Mouse (Mus musculus) forebrain, embryonic 15.5 days (tissue): ENCODE results near the gene Cryga. TPM values are rescaled to one million over a fixed set of nuclear protein-coding genes. Genes with fewer than 3 reads are reported as not detected.

Source experiments
- ATAC-seq: fragments of 200-750 bp; cut with Nextera tagmentation; replicated peaks from 2 replicates; pipeline ENCODE4 v1.8.0; 2017; ENCODE audit warnings: mild to moderate bottlenecking, moderate TSS enrichment, moderate library complexity
- H3K27ac ChIP-seq: fragments of 300-500 bp; sonication (generic); replicated peaks from 2 replicates; pipeline ENCODE4 v1.5.1; 2015; ENCODE audit warnings: mild to moderate bottlenecking, inconsistent platforms
- H3K27me3 ChIP-seq: fragments of 300-500 bp; sonication (generic); 2 replicates; pipeline ENCODE4 v1.6.1; 2015; ENCODE audit warnings: inconsistent platforms
- H3K36me3 ChIP-seq: fragments of 300-500 bp; sonication (generic); 2 replicates; pipeline ENCODE4 v1.6.1; 2015; ENCODE audit warnings: mild to moderate bottlenecking, inconsistent platforms
- H3K4me1 ChIP-seq: fragments of 300-500 bp; sonication (generic); 2 replicates; pipeline ENCODE4 v1.6.1; 2015; ENCODE audit warnings: inconsistent platforms
- H3K4me2 ChIP-seq: fragments of 300-500 bp; sonication (generic); replicated peaks from 2 replicates; pipeline ENCODE4 v1.6.1; 2015; ENCODE audit warnings: mild to moderate bottlenecking, inconsistent platforms
- H3K4me3 ChIP-seq: fragments of 300-500 bp; sonication (generic); 2 replicates; pipeline ENCODE4 v1.5.1; 2015; ENCODE audit warnings: mild to moderate bottlenecking, inconsistent platforms
- H3K9ac ChIP-seq: fragments of 300-500 bp; sonication (generic); replicated peaks from 2 replicates; pipeline ENCODE4 v1.6.1; 2015; ENCODE audit warnings: mild to moderate bottlenecking, inconsistent platforms
- H3K9me3 ChIP-seq: fragments of 300-500 bp; sonication (generic); 2 replicates; pipeline ENCODE4 v1.6.1; 2016; ENCODE audit warnings: inconsistent platforms
- WGBS: fragments of 180-500 bp; shearing (Covaris S2); methylation state at CpG from one replicate; pipeline ENCODE4 v1.1.7; 2015; ENCODE audit warnings: mixed read lengths; 5-methylcytosine and 5-hydroxymethylcytosine counted together
- polyA plus RNA-seq: library from polyadenylated mRNA; unstranded; fragments of >200 nt; fragmentation: Nextera tagmentation; extraction: Ambion mirVana; gene quantifications from 2 replicates; pipeline ENCODE4 v1.2.1, GENCODE M21; 2015

Cryga gene
- polyA plus RNA-seq, 1 experiment from 2014 or later, result not detected

DNA sequence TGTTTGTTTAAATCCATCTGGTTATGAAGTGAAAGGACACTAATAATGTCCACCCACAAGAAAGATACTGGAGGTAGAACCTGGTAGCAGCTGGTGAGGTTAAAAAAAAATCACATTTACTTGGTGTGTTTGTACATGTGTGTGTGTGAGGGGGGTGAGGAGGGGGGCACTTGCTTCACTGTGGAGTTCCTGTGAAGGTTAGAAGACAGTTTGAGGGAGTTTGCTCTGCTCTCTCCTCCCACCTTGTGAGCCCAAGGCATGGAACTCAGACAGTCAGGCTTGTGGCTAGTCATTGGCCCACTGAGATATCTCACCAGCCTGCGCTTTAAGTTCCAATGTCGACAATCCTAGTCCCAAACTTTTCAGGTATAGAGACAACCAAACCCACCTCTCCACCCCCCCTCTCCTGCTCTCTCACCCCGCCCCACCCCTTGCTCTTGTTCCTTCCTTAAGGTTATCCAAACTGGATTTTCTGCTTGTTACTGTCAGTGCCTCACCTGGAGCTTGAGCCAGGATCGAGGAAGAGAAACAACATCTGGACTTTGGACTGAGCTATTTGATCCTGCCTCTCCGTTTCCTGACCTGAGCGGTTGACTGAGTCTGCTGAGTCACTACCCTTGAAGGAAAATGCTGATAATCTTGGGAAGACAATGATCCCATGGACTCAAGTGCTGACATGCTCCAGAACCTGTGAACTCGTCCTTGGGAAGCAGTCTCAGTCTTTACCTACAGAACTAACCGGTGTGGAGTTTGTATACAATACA, 15.2 kb upstream of the Cryga start:
- no peaks in the 10 kb centered on the region for H3K4me1 ChIP-seq
- ATAC-seq, result no peak
- no peaks in the 10 kb centered on the region for H3K9me3 ChIP-seq
- H3K4me2 ChIP-seq, result no peak overlapping the region
- no peaks in the 10 kb centered on the region for H3K36me3 ChIP-seq
- H3K9ac ChIP-seq, result no peak overlapping the region
- no peak overlapping the region for H3K27ac ChIP-seq
- H3K27me3 ChIP-seq, result no peaks in the 10 kb centered on the region
- H3K4me3 ChIP-seq, result no peak overlapping the region
- 85% methylated on average over 8 of the region's 8 CpGs for WGBS

GRCm38 (mm10) chr1:65113536-65114172, 10.5 kb upstream of the Cryga start:
- no peaks in the 10 kb centered on the region for H3K27me3 ChIP-seq
- no peaks in the 10 kb centered on the region for H3K4me1 ChIP-seq
- no peak overlapping the region for H3K4me3 ChIP-seq
- WGBS, result 93% methylated on average over 5 of the region's 5 CpGs
- ATAC-seq, result no peak
- H3K27ac ChIP-seq, result no peak overlapping the region
- no peaks in the 10 kb centered on the region for H3K9me3 ChIP-seq
- no peaks in the 10 kb centered on the region for H3K36me3 ChIP-seq
- no peak overlapping the region for H3K4me2 ChIP-seq
- H3K9ac ChIP-seq, result no peak overlapping the region

- H3K9me3 ChIP-seq, result no peaks in the 10 kb centered on the region
- H3K9ac ChIP-seq, result no peak overlapping the region
- WGBS, result 73% methylated on average over 14 of the region's 14 CpGs
- no peaks in the 10 kb centered on the region for H3K27me3 ChIP-seq
- H3K36me3 ChIP-seq, result no peaks in the 10 kb centered on the region
- H3K4me2 ChIP-seq, result no peak overlapping the region; the same call in 1 of the 2 replicates
- H3K4me1 ChIP-seq, result no peaks in the 10 kb centered on the region
- no peak for ATAC-seq
- H3K4me3 ChIP-seq, result no peak overlapping the region
- no peak overlapping the region for H3K27ac ChIP-seq
Measured at GRCm38 (mm10) chr1:65112807-65113196, 9.6 kb upstream of the Cryga start.

GRCm38 (mm10) chr1:65112031-65112806, 9.0 kb upstream of the Cryga start:
- 13% methylated on average over 8 of the region's 8 CpGs for WGBS
- H3K4me1 ChIP-seq, result no peaks in the 10 kb centered on the region
- H3K27me3 ChIP-seq, result no peaks in the 10 kb centered on the region
- peak; percentile 81 for ATAC-seq
- H3K4me3 ChIP-seq, result no peak overlapping the region
- no peaks in the 10 kb centered on the region for H3K9me3 ChIP-seq
- no peak overlapping the region for H3K9ac ChIP-seq
- no peaks in the 10 kb centered on the region for H3K36me3 ChIP-seq
- H3K4me2 ChIP-seq, result no peak overlapping the region; the same call in 1 of the 2 replicates
- no peak overlapping the region for H3K27ac ChIP-seq

GRCm38 (mm10) chr1:65109756-65110435, 6.7 kb upstream of the Cryga start:
- H3K4me2 ChIP-seq, result no peak overlapping the region
- H3K36me3 ChIP-seq, result no peaks in the 10 kb centered on the region
- H3K9ac ChIP-seq, result no peak overlapping the region
- ATAC-seq, result no peak
- H3K9me3 ChIP-seq, result no peaks in the 10 kb centered on the region
- H3K4me3 ChIP-seq, result no peak overlapping the region
- 87% methylated on average over 25 of the region's 25 CpGs for WGBS
- H3K27ac ChIP-seq, result no peak overlapping the region
- no peaks in the 10 kb centered on the region for H3K4me1 ChIP-seq
- no peaks in the 10 kb centered on the region for H3K27me3 ChIP-seq

DNA sequence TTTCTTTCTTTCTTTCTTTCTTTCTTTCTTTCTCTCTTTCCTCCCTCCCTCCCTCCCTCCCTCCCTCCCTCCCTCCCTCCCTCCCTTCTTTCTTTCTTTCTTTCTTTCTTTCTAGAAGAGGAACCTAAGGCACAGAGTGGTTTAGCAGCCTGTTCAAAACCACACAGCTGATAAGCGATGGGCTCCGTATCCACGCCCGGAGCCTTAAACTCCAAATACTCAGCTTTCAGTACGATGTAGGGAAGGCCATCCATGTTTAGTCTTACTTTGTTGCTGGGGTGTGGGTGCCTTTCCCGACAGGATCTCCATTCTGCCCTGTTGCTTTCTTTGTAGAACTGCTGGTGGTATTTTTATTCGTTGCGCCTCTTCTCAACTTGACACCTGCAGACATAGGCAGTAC, 6.0 kb upstream of the Cryga start:
- ATAC-seq, result no peak
- WGBS, result 92% methylated on average over 8 of the region's 8 CpGs
- Histone ChIP-seq H3K9me3 (no peaks in the 10 kb centered on the region), H3K27ac (no peak overlapping the region), H3K4me1 (no peaks in the 10 kb centered on the region), H3K36me3 (no peaks in the 10 kb centered on the region), H3K4me3 (no peak overlapping the region), H3K9ac (no peak overlapping the region), H3K4me2 (no peak overlapping the region), H3K27me3 (no peaks in the 10 kb centered on the region)

- ATAC-seq, result no peak
- 93% methylated on average over 10 of the region's 10 CpGs for WGBS
- Histone ChIP-seq H3K27ac (no peak overlapping the region), H3K9ac (no peak overlapping the region), H3K36me3 (no peaks in the 10 kb centered on the region), H3K9me3 (no peaks in the 10 kb centered on the region), H3K4me3 (no peak overlapping the region), H3K4me2 (no peak overlapping the region), H3K4me1 (no peaks in the 10 kb centered on the region), H3K27me3 (no peaks in the 10 kb centered on the region)
Measured at GRCm38 (mm10) chr1:65107654-65108279, 4.6 kb upstream of the Cryga start.

DNA sequence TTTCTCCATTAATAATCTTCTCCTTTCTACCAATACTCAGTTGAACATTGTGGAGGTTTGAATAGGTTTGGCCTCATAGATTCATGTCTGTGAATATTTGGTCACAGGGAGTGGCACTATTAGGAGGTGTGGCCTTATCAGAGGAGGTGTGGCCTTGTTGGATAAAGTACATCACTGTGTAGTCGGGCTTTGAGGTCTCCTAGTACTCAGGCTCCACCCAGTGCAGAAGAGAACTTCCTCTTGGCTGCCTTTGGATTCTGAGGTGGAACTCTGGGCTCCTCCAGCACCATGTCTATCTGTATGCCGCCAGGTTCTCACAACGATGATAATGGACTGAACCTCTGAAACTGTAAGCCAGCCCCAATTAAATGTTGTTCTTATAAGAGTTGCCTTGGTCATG, 6.2 kb downstream of the Cryga start:
- ATAC-seq, result no peak
- Histone ChIP-seq H3K9me3 (no peaks in the 10 kb centered on the region), H3K27me3 (no peaks in the 10 kb centered on the region), H3K9ac (no peak overlapping the region), H3K4me1 (no peaks in the 10 kb centered on the region), H3K36me3 (no peaks in the 10 kb centered on the region), H3K4me3 (no peak overlapping the region), H3K4me2 (no peak overlapping the region), H3K27ac (no peak overlapping the region)
- WGBS, result 83% methylated on average over 3 of the region's 3 CpGs

GRCm38 (mm10) chr1:65091566-65091965, 11.6 kb downstream of the Cryga start:
- Histone ChIP-seq H3K36me3 (no peaks in the 10 kb centered on the region), H3K9me3 (no peaks in the 10 kb centered on the region), H3K4me3 (no peak overlapping the region), H3K27me3 (no peaks in the 10 kb centered on the region), H3K4me1 (no peaks in the 10 kb centered on the region), H3K4me2 (no peak overlapping the region), H3K9ac (no peak overlapping the region), H3K27ac (no peak overlapping the region)
- 94% methylated on average over 3 of the region's 3 CpGs for WGBS
- no peak for ATAC-seq

GRCm38 (mm10) chr1:65090370-65090769, 12.8 kb downstream of the Cryga start:
- ATAC-seq, result no peak
- 79% methylated on average over 2 of the region's 2 CpGs for WGBS
- H3K9ac ChIP-seq, result no peak overlapping the region
- H3K9me3 ChIP-seq, result no peaks in the 10 kb centered on the region
- H3K27ac ChIP-seq, result no peak overlapping the region
- no peak overlapping the region for H3K4me2 ChIP-seq
- no peaks in the 10 kb centered on the region for H3K27me3 ChIP-seq
- H3K4me3 ChIP-seq, result no peak overlapping the region
- no peaks in the 10 kb centered on the region for H3K4me1 ChIP-seq
- no peaks in the 10 kb centered on the region for H3K36me3 ChIP-seq

DNA sequence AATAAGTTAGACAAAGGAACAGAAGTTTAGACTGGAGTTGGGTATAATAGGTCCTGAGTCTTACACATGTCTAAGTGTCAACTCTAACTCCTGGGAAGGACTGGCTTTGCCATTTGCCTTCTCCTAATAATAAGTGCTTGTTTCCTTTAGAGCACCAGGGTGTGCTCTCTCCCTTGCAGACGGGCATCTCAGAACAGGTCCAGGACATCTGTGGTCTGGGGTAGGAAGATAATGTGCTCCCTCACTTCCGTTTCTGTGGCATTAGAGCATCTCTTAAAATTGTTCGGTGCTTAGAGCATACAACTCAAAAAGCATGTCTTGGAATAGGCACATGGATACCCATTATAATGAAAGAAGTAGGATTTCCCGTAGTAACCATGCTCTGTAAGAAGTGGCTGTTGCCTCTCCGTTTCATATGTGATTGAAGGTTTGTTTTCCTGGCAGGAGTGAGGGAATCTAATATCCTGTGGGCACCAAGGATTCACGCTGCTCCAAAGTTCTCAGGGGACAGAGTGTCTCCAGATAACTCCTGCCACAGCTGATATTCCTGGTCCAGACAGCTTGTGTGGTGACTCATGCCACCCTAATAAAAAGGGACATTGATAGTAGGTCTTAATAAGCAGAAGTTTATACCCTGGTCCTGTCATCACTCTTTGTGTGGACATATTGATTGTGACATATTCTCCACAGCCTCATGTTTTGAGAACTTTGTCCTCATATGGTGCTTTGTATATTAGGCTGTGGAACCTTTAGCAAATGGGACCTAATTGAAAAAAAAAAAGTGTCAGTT, 14.4 kb downstream of the Cryga start:
- Histone ChIP-seq H3K36me3 (no peaks in the 10 kb centered on the region), H3K9me3 (no peaks in the 10 kb centered on the region), H3K4me2 (no peak overlapping the region), H3K4me1 (no peaks in the 10 kb centered on the region), H3K27me3 (no peaks in the 10 kb centered on the region), H3K4me3 (no peak overlapping the region), H3K27ac (no peak overlapping the region), H3K9ac (no peak overlapping the region)
- ATAC-seq, result no peak
- WGBS, result 82% methylated on average over 6 of the region's 6 CpGs
